Mouse (Mus musculus): ENCODE measurements around the gene Phf14.

- TF ChIP-seq EP300 (IDR thresholded peaks at IDR 0.05; ENCODE audit: low read depth) (no peak), CTCF (IDR thresholded peaks at IDR 0.05; ENCODE audit: low read depth) (no peak)
Observed at GRCm38 (mm10) chr6:12034561-12034960, 127.0 kb downstream of the Phf14 start.

All from heart, postnatal 0 days (tissue).